Mouse (Mus musculus): ENCODE data around the gene Mrpl9.

Gene Mrpl9

DNA sequence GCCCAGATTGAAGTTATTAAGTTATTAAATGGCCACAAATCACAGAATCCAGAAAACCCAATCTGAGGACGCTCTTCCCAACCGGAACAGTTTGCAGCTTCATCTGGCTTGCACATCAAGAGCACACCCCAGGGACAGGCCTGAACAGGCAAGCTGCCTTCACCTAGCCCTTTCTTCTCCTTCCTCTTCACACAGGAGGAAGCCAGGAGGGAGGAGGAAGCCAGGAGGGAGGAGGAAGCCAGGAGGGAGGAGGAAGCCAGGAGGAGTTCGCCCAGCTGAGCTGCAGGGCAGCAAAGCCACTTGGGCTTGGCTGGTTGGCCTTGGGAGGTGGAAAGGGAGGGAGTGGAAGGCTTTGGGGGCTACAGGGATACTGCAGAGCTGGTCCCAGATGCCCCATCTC is 25.8 kb downstream of the Mrpl9 start:
- DNase-seq = no peak

DNA sequence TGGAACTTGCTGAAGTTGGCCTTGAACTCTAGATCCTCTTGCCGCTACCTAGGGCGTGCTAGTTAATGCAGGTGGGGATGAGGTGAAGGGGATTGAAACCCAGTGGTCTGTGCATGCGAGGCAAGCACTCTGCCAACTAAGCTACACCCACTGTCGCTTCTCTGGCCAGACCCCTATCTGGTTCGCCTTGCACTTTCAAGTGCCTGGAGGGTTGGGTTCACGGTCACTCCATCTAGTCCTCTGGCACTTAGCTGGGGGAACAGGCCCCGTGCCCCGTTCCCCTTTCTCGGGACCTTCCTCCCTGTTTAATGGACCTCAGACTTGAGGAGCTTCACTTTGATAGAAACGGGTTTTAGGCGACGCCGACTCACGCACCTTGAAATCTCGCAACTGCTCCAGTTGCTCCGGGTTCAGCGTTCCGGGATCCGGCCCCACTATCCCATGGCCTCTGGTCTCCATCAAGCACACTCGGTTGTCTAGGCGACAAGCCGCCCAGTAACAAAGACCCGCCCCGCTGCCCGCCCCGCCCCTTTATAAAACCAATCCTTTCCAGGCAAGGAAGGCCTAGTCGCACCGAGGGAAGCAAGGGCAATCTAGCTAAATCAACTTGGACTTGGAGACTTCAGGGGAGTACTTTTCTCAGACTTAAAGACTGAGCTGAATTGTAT is 29.5 kb downstream of the Mrpl9 start:
- peak; percentile 46 for DNase-seq

DNA sequence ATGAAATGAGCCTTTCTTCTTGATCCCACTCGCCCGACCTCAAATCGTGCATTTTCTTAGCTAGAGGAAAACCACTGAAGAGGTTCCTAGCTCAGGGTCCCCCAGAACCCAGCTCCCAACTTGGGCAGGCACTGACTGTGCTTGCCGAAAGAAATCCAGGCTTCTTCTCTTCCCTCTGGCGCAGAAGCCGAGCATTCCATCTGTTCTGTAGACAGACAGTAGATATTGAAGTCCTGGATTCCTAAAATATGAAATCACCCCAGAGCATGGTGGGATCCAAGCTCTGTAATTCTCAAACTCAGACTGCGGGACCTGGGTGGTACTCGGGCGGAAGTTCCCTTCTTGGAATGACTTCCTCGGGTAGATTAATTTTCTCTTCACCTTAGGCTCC is 30.0 kb downstream of the Mrpl9 start:
- no peak for DNase-seq

DNA sequence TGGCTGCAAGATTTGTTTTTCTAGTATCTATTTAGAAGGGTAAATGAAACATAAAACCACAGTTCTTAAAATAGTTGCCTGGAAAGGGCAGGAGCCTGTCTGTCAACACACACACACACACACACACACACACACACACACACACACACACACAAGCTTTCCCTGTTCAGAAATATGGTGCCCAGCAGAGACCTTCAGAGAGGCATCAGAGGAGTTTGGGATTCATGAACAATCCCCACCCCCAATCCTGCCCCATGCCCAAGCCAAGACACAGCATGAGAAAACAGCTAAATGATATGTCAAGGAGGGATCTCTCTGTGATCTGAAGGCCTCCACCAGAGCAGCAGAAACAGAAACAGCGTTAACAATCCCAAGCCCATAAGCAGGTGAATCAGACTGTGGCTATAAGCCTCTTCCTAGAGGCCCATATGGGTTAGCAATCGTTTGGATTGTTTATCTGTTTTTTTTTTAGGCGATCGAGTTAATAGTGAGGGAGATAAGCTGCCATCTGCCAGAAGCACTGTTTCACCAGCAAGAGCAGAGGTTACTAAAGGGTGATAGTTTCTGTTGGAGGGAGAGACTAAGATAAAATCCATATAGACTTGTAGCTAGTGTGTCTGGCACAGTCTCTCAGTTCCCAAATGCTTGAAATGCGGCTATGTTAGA is 30.6 kb downstream of the Mrpl9 start:
- DNase-seq = no peak

DNA sequence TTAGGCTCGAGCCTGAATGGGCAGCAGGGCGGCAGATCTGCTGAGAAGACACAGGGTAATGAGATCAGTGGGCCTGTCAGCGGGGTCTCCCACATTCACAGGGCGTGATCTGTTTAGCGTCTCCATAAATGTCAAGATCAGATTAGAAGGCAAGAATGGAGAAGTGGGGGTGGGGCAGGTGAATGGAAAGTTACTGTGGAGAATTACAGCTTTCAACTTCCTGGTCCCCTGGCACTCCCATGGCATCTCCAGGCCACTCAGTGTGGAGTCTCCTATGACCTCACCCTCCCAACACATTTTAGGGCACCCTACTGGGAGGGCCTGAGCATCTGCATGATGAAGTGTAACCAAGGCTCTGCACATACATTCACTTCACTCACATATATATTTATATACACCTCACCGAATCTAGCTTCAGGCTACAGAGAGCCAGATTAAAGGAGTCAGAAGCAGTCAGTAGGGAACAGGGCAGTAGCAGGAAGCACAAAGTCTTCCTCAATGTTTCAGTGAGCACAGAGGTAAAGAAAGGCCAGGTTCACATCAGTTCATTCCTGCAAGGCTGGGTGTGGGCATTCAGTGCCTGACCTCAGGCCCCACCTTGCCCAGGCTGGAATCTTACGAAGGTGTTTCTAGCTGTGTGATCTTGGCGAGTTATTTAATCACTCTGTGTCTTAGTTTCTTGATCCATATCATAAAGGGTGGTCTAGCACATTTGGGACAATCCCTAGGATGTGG is 33.4 kb downstream of the Mrpl9 start:
- peak; percentile 25 for DNase-seq

DNA sequence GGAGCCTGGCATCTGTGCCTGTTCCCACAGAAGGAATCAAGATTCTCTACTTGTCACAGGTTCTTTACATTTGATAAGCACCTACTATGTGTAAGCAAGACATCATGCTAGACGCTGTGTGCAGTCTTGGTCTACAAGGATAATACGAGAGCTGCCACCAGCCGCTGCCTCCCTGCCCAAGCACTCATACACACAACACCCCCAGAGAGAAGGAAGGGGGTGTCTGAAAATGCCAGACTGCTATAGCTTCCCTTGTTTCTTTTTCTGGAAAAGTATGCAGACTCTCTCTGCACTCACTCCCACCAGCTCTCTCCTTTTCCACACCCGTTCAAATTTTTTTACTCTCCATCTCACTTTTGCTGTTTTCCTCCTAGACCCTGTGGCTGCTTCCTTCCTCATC is 34.3 kb downstream of the Mrpl9 start:
- DNase-seq = no peak

DNA sequence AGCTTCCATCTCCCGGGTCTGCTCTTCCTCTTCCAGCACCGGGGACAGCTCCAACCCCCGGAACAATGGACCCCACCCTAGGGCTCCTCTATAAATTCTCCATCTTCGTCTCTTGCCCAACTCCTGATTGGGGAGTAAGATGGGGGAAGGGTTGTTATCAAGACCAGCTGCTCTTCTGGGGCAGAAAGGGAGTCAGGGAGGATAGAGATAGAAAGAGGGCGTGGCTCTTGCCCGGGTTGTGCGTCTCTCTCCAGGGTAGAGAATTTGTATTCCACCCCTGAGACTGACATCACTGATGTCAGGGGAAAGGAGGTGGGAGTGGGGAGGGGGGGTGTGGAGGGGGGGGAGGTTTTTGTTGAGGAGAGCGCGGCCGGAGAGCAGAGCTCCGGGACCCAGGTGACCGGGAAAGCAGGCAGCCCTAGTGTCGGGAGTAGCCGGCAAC is 34.9 kb downstream of the Mrpl9 start, which contains the start of gene Celf3:
Gene Celf3 (plus strand): TSS at position 315 of the 442 bp plus-strand sequence.
- no peak for DNase-seq

DNA sequence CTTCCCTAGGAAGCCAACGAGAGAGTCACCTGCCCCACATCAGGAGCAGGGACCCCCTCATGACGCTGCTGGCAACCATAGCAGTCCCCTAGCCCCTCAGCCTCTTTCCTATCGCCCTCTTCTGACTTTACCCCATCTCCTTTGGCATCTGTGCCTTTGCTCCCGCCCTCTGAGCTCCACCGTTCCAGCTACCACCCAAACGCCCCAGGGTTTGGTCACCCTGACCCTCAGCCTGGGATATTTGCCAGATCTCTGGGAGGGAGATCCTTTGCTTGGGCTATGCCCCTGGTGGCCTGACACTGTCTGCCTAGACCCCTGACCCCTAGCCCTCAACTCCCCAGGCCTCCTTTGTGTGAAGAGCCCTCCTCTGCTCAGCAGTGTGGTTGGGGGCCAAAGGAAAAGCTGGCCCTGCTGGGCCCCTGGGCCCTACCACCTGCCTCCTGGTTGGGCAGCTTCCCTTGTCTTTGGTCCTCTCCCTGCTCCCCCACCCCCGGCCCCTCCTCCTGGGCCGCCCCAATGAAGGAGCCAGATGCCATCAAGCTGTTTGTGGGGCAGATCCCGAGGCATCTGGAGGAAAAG is 35.6 kb downstream of the Mrpl9 start:
- no peak for DNase-seq

DNA sequence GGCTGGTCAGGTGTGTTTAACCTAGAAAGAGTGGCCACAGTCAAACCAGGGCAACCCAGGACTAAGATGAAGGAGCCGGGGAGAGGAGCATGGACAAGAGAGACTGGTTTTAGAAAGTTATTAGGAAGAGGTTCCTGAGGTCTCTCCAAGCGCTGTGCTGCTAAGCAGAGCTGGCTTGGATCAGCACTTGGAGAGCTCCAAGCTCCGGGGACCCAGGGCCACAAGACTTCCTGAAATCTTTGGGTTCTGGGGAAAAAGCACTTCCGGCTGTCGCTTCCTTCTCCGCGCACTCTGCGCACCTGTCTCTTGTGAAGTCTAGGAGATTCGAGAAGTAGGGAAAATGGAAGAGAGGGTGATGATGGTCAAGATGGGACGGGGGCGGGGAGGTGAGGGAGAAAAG is 36.4 kb downstream of the Mrpl9 start:
- DNase-seq = peak; percentile 23

DNA sequence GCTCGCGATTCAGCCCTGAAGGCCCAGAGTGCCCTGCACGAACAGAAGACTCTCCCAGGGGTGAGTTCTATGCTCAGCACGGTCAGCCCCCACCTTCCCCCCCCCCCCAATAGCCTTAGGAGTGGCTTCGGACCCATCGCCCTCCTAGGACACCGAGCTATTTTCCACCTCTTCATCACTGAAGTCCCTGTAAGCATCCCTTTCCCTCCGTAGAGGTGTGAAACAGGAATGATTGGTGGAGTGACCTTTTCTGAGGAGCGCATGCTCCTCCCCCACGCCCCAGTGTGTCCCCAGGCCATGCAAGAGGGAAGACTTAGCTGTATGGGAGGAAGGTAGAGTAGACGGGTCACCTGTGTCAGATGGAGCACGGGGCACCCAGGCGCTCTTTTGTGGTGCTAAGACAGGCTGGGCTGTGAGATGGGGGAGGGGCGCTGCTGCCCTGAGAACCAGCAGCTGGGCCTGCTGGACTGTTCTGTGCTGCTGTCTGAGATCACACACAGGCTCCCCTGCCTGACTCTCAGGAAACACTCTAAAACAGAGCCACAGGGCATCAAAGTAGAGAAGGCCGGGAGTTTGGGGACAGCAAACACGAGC is 37.3 kb downstream of the Mrpl9 start, which contains the start of gene Riiad1:
Gene Riiad1 (minus strand): TSS at position 51 of the 594 bp plus-strand sequence.
- DNase-seq = no peak

DNA sequence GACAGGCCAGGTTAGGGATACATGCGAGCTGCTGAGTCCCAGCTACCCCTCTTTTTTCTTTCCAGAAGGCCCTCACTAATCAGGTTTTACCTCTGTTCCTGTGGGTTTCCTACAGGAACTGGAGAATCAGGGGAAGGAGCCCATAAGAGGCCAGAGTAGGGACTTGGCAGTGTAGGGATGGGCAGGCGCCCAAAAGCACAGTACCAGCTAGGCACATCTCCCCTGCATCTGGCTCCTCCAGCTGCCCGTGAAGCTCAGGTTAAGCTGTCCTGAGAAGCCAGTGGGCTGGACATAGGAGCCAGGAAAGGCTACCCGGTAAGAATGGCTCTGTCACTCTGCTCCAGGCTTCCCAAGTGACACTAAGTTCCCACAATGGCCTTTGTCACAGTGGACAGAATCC is 38.3 kb downstream of the Mrpl9 start:
- DNase-seq = no peak

DNA sequence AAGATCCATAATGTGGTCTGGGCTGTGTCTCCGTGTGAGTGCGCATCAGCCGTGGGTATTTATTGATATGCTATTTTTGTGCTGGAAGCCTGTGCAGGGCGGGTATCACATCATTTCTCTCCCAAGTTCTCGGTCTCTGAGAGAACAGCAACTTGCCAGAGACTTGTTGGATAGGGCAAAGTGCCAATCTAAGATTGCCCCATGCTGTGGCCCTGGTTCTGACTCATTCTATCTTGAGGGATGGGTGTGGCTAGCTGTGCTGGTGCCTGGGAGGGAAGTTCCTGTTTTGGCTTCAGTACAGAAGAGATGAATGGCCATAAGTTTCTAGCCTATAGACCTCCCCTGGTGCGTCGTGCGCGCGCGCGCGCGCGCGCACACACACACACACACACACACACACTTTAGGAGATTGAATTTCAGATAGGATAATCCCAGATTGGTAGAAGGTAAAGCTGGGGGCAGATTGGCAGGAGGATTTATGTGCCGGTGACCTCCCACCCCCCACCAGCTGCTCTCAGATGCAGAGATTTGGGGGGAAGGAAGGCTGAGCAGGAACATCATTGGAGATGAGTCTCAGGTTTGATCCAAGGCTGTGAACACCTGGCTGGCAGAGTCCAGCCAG is 39.8 kb downstream of the Mrpl9 start:
- no peak for DNase-seq

DNA sequence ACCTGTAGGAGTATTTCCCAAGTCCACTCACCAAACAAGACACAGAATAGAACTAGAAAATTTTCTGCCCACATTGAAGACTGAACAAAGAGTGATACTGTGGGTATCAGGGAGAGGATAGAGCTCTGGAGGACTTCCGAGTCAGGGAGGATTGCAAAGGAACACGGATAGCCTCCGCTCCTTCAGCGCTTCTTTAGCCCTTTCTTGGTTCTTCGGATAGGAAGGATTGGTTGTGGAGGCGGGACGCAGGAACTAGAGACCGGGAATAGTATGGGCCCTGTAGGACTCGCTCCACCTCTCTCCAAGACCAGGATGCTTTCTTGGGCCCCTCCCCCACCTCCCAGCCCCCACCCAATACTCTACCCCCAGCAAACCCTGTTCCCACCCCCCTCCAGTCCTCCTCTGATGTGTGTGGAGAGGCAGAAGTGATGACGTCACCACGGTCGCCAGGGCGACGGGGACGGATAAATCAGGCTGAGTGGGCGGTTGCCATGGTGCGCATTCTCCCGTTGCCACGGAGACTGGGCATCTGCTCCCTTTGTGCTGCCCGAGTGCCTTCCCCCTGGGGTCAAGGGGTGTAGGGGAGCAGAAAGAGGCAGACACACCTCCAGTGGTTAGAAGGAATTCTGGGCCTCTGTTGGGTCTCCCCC is 40.8 kb downstream of the Mrpl9 start:
- DNase-seq = no peak

DNA sequence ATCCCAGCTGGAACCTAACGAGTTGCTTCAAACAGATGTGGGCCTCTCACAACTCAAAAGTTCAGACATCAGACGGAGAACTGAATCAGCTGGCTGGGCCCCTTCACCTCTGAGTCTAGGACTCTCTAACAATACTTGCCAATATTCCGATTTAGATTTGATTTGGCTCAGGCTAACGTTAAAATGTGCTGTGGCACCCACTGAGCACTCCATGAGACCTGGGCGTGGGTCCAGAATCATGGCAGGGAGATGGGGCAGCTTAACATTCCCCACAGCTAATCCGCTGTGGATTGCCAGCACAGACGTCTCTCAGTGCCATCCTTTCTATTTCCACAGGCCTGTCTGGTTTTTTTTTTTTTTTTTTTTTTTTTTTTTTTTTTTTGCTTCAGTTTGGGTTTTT is 42.8 kb downstream of the Mrpl9 start:
- no peak for DNase-seq

DNA sequence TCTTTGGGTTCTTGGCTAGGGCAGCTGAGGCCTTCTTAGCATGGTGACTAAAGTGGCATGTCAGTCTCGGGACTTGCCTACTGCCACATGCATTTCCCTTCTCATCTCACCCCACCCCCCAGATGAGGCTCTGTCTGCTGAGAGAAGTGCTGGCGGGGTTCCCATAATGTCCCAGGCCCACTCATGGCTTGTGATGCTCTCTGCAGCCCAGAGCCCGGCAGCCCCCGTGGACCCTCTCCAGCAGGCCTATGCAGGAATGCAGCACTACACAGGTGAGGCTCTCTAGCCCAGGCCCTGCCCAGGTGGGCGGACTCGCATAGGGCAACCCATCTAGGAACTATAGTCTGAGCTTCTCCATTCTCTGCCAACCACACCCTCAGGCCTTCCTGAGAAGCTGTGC is 44.5 kb downstream of the Mrpl9 start:
- DNase-seq = no peak

DNA sequence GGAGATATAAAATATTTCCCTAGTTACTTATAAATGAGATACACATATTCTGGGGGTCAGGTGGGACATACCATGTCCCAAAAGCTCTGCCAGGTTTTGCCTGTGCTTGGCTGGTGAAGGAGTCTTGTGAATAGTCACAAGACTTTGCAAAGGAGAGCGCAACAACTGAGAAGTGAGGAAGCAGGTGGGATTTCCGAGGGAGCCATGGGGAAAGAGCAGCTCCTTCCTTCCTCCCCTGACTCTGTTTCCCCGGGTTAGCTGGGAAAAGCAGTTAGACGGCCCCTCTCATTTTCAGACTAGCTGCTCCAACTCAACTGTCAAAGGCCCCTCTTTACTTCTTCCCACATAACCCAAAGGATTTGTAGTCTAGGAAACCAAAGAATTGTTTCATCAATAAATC is 54.0 kb downstream of the Mrpl9 start:
- no peak for DNase-seq

Measured in kidney, postnatal 14 days (tissue).